Mouse (Mus musculus): ENCODE measurements around the gene Pknox2.

DNA sequence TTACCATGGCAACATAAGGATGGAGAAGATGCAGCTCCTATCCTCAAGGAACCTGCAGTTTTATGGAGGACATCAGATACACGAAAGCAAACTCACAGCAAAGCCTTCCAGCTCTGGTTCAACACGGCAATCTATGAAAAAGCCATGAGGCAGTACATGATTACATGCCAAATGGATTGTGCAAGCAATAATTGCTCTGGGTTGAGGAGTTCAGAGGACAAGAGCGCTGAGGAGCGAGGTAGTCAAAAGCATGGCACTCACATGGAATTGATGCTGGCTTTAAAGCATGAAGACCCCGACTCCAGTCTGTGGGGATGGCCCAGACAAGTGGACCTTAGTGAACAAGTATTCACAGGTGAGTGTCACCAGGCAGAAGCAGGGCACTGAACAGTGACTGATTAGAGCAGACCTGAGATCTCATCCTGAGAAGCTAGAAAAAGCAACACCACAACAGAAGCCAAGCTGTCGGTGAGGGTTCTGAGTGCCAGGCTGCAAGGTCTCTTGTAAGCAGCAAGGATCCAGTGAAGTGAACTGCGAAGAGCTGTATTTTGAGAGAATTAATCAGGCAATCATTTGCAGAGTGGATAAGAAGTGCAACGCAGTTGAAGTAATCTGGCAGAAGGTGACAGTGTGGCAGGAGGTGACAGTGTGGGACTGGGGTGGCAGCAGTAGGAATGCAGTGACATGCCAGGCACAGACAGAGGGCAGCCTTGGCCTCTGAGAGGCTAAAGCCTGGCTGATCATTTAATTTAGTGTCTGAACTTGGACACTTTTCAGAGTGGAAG, 22.3 kb downstream of the Pknox2 start:
- TF ChIP-seq CTCF (IDR thresholded peaks at IDR 0.05; ENCODE audit: control insufficient read depth, insufficient read depth, insufficient read length): peak; percentile 24
- no peak for TF ChIP-seq MYOG (IDR thresholded peaks at IDR 0.05; ENCODE audit: control insufficient read depth, extremely low read depth, insufficient read length)
- TF ChIP-seq MYOD1 (IDR thresholded peaks at IDR 0.05; ENCODE audit: control insufficient read depth, insufficient read length, low read depth): no peak
- no peak for TF ChIP-seq CEBPB (IDR thresholded peaks at IDR 0.05; ENCODE audit: low read depth)
- no peak for TF ChIP-seq USF1 (IDR thresholded peaks at IDR 0.05; ENCODE audit: low read depth)
- TF ChIP-seq MAX (IDR thresholded peaks at IDR 0.05): no peak

Measured in C2C12 (cell line).